10 mouse cellular contexts compared by ENCODE assay signal in genomic region chr5:36726387-36726801, GRCm38 (mm10). TPM values are rescaled to one million over a fixed set of nuclear protein-coding genes. Genes with fewer than 3 reads are reported as not detected.
DNase-seq lines count a peak whose midpoint lies in the region; ATAC-seq lines count a peak whose summit lies in the region.
"Had no signal": no experiment of that assay in that cellular context is flagged by ENCODE, and none has a peak within 500 bp of the region (broad histone marks: within the 10 kb centered on the region; RNA-seq: fewer than 3 reads in every experiment).

No protein-coding gene starts in this region.

- no peaks in the 10 kb centered on the region for H3K9me3 ChIP-seq in forebrain, embryonic 12.5 days

- no peaks in the 10 kb centered on the region for H3K36me3 ChIP-seq in forebrain, embryonic 12.5 days (replicated peaks)

- H3K27me3 ChIP-seq in forebrain, embryonic 12.5 days: no peaks in the 10 kb centered on the region

- peak; percentile 56 for DNase-seq in heart, adult 8-10 months (ENCODE audit: low spot score)
- DNase-seq in heart, postnatal 36 days: no peak
- peak; percentile 40 for DNase-seq in kidney, postnatal 10 days
- DNase-seq in layer of hippocampus, postnatal 10 days (ENCODE audit: low spot score in 2 of 2): no peak
- no peak for DNase-seq in cerebellum, adult 8-10 months
- DNase-seq: gastrocnemius, postnatal 36 days; lung, embryonic 14.5 days had no signal

- intact Hi-C loops in heart, postnatal 36 days (cut with DNase I): no loop called here

- H3K9ac ChIP-seq in forebrain, embryonic 12.5 days: no peak overlapping the region
- H3K9ac ChIP-seq: lung, embryonic 14.5 days had no signal

- WGBS in forebrain, embryonic 12.5 days: 73% methylated on average over 9 of the region's 9 CpGs

- no peak overlapping the region for H3K4me2 ChIP-seq in forebrain, embryonic 12.5 days
- H3K4me2 ChIP-seq: lung, embryonic 14.5 days had no signal

- ATAC-seq in neutrophil, adult 5-6 weeks (ENCODE audit: extremely low read depth, insufficient number of reproducible peaks, low FRiP score, poor library complexity, severe bottlenecking): peak; percentile 59; the same call in 1 of the 2 replicates
- ATAC-seq in forebrain, embryonic 12.5 days (ENCODE audit: low FRiP score): no peak

- H3K4me3 ChIP-seq in brown adipose tissue, adult 24 weeks (ENCODE audit: insufficient read depth, low read depth, low read length): peak overlapping the region; percentile 14
- H3K4me3 ChIP-seq in forebrain, embryonic 12.5 days (replicated peaks): no peak overlapping the region

- peak overlapping the region; percentile 92 for H3K27ac ChIP-seq in brown adipose tissue, adult 24 weeks (replicated peaks; ENCODE audit: low read depth, low read length)
- H3K27ac ChIP-seq in forebrain, embryonic 12.5 days: no peak overlapping the region

- H3K4me1 ChIP-seq in brown adipose tissue, adult 24 weeks (ENCODE audit: control insufficient read depth, insufficient read depth, insufficient read length, low read length): peaks cover 49% of the 10 kb centered on the region
- H3K4me1 ChIP-seq in forebrain, embryonic 12.5 days: no peaks in the 10 kb centered on the region

RNA-seq across cellular contexts. Expression of gene Bloc1s4, which starts 22.1 kb away (rescaled TPM):
- 10 to 100 TPM; 10.6 to 11.4 (median 11.3) TPM for total RNA-seq in heart, adult 8-10 months (2022)
- total RNA-seq in heart, postnatal 36 days (2021): 10 to 100 TPM; 10.3 to 14.2 TPM
- polyA plus RNA-seq in brown adipose tissue, adult 24 weeks (2012; ENCODE audit: insufficient read depth, insufficient read length, missing spikeins): 12.0 and 17.0 TPM in 2 replicates
- total RNA-seq in neutrophil, adult 5-6 weeks (2017): 20.6 and 23.5 TPM in 2 replicates
- polyA plus RNA-seq in forebrain, embryonic 12.5 days (2016; fragmentation: Nextera tagmentation; extraction: Ambion mirVana): 25.3 TPM in 2 replicates
- total RNA-seq in layer of hippocampus, postnatal 10 days (2021): 10 to 100 TPM; 18.0 to 19.8 TPM

RNA-seq across cellular contexts. Expression of gene D5Ertd579e, which starts 30.6 kb away (rescaled TPM):
- total RNA-seq in heart, adult 8-10 months (2022): 10 to 100 TPM; 89.7 to 97.8 (median 92.7) TPM
- total RNA-seq in heart, postnatal 36 days (2021): 10 to 100 TPM; 75.5 to 90.6 TPM
- polyA plus RNA-seq in brown adipose tissue, adult 24 weeks (2012; ENCODE audit: insufficient read depth, insufficient read length, missing spikeins): 62.7 and 65.5 TPM in 2 replicates
- 40.3 and 40.4 TPM in 2 replicates for total RNA-seq in neutrophil, adult 5-6 weeks (2017)
- 44.2 and 46.6 TPM in 2 replicates for polyA plus RNA-seq in forebrain, embryonic 12.5 days (2016; fragmentation: Nextera tagmentation; extraction: Ambion mirVana)
- total RNA-seq in layer of hippocampus, postnatal 10 days (2021): 100 to 1,000 TPM in 1 of 2 experiments, 10 to 100 TPM in 1; 99.8 to 117 TPM

Comparison
In these comparisons a context has a peak if more than half of its experiments do, and no peak if none do; other contexts are left out.
1. DNase-seq: peak in heart, adult 8-10 months (single experiment) and kidney, postnatal 10 days (single experiment); none in heart, postnatal 36 days (0 of 2), layer of hippocampus, postnatal 10 days (0 of 2) and cerebellum, adult 8-10 months (single experiment).